Mouse (Mus musculus): ENCODE measurements around the gene Ceacam13. TPM values are rescaled to one million over a fixed set of nuclear protein-coding genes. Genes with fewer than 3 reads are reported as not detected.
"Not testable (repeated sequence)": the region's sequence is repeated elsewhere in the genome, so short reads cannot be mapped to it uniquely, and the experiment has no call there.

The Ceacam13 gene
- not detected in 2 replicates for polyA plus RNA-seq (2015; fragmentation: Nextera tagmentation; extraction: Ambion mirVana)

DNA sequence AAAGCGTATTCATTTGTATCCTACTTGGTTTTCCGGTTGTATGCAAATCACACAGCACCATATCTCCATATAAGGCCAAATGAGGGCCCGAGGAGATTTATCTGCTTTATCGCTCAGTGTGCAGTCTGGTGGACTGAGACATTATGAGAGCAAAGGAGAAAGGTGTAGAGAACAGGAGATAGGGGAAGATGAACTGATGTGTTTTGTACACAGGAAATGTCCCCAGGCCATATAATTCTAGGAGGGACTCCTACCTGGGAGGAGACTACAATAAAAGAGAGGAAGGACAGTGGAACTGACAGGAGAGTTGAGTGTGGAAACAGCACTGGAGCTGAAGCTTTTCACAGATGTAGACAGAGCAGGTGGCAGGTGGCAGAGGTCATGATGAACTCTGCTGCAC, at the start of gene Ceacam13:
Ceacam13 (plus strand) TSS at position 301 of the 400 bp plus-strand sequence.
- H3K27me3 ChIP-seq (ENCODE audit: control insufficient read depth, insufficient read depth, low read depth, low read length), result no peaks in the 10 kb centered on the region
- ATAC-seq, result no peak
- no peak within 1 kb of the TSS for H3K4me3 ChIP-seq (ENCODE audit: low read depth, low read length)
- no peak within 1 kb of the TSS for H3K9ac ChIP-seq (ENCODE audit: low read depth, low read length)
- H3K36me3 ChIP-seq (ENCODE audit: control insufficient read depth, insufficient read depth, low read length), result no peaks in the 10 kb centered on the region
- H3K27ac ChIP-seq (ENCODE audit: low read length), result no peak within 1 kb of the TSS
- H3K4me2 ChIP-seq (ENCODE audit: low read length), result no peak within 1 kb of the TSS
- H3K9me3 ChIP-seq (replicated peaks; ENCODE audit: control insufficient read depth, low read length, poor library complexity, severe bottlenecking), result peaks cover 48% of the 10 kb centered on the region
- 79% methylated on average over 4 of the region's 4 CpGs for WGBS
- H3K4me1 ChIP-seq (ENCODE audit: control insufficient read depth, insufficient read depth, low read length), result no peaks in the 10 kb centered on the region

DNA sequence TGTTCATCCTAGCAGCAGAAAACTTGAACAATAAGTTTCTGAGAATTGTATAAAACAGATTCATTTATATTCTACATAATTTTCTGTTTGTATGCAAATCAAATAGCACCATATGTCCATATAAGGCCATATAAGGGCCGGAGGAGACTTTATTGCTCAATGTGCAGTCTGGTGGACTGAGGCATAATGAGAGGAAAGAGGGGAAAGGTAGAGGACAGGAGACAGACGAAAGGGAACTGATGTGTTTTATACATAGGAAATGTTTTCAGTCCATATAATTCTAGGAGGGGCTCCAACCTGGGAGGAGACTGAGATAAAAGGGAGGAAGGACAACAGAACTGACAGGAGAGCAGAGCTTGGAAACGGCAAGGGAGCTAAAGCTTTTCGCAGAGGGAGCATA, 37.9 kb upstream of the Ceacam13 start, which contains the start of gene Ceacam11:
Ceacam11 (plus strand) TSS at position 301 of the 400 bp plus-strand sequence.
- H3K9ac ChIP-seq (ENCODE audit: low read depth, low read length), result no peak within 1 kb of the TSS
- H3K4me1 ChIP-seq (ENCODE audit: control insufficient read depth, insufficient read depth, low read length), result no peaks in the 10 kb centered on the region
- ATAC-seq, result no peak
- 75% methylated on average over 4 of the region's 4 CpGs for WGBS
- no peak within 1 kb of the TSS for H3K27ac ChIP-seq (ENCODE audit: low read length)
- H3K36me3 ChIP-seq (ENCODE audit: control insufficient read depth, insufficient read depth, low read length), result no peaks in the 10 kb centered on the region
- H3K4me3 ChIP-seq (ENCODE audit: low read depth, low read length), result no peak within 1 kb of the TSS
- H3K27me3 ChIP-seq (ENCODE audit: control insufficient read depth, insufficient read depth, low read depth, low read length), result no peaks in the 10 kb centered on the region
- peaks cover 39% of the 10 kb centered on the region for H3K9me3 ChIP-seq (replicated peaks; ENCODE audit: control insufficient read depth, low read length, poor library complexity, severe bottlenecking)
- no peak within 1 kb of the TSS for H3K4me2 ChIP-seq (ENCODE audit: low read length)

DNA sequence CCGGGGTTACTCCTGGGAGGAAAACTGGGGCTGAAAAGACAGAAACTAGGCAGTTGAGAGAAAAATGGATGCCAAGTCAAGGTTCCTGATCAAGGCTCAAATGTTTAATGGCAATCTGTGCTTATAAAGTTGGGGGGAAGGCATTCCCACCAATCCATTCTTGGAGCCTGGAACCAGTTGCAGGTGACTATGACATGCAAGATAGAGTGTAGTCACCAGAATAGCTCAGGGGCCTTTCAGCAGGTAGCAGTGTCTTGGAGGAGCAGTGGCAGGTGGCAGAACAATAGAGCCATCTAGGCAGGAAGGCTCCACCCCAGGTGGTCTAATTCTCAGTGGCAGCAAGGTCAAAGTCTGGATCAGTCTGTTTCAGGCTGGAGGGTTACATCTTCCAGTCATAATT, 8.6 kb upstream of the Ceacam13 start:
- not testable (repeated sequence) for H3K27me3 ChIP-seq (ENCODE audit: control insufficient read depth, insufficient read depth, low read depth, low read length); H3K4me2 ChIP-seq (ENCODE audit: low read length); ATAC-seq; H3K9ac ChIP-seq (ENCODE audit: low read depth, low read length); H3K27ac ChIP-seq (ENCODE audit: low read length); H3K4me3 ChIP-seq (ENCODE audit: low read depth, low read length); H3K36me3 ChIP-seq (ENCODE audit: control insufficient read depth, insufficient read depth, low read length); H3K4me1 ChIP-seq (ENCODE audit: control insufficient read depth, insufficient read depth, low read length)
- WGBS, result 89% methylated on average over 1 of the region's 1 CpGs
- peaks cover 24% of the 10 kb centered on the region; the same call in 1 of the 2 replicates for H3K9me3 ChIP-seq (replicated peaks; ENCODE audit: control insufficient read depth, low read length, poor library complexity, severe bottlenecking)

DNA sequence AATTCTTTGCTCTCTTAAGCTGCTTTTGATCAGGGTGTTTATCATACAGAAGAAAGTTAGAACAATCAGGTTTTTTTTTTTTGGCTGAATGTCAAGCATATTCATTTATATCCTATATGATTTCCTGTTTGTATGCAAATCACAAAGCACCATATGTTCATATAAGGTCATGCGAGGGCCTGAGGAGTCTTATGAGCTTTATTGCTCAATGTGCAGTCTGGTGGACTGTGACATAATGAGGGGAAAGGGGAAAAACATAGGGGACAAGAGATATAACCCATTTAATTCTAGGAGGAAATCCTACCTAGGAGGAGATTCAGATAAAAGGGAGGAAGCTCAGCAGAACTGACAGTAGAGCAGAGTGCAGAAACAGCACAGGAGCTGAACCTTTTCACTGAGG, 55.9 kb downstream of the Ceacam13 start, which contains the start of gene Ceacam12:
Ceacam12 (plus strand) TSS at position 301 of the 400 bp plus-strand sequence.
- Histone ChIP-seq H3K9me3 (replicated peaks; ENCODE audit: control insufficient read depth, low read length, poor library complexity, severe bottlenecking) (peaks cover 41% of the 10 kb centered on the region), H3K4me1 (ENCODE audit: control insufficient read depth, insufficient read depth, low read length) (no peaks in the 10 kb centered on the region), H3K4me2 (ENCODE audit: low read length) (no peak within 1 kb of the TSS), H3K27ac (ENCODE audit: low read length) (no peak within 1 kb of the TSS), H3K9ac (ENCODE audit: low read depth, low read length) (no peak within 1 kb of the TSS), H3K36me3 (ENCODE audit: control insufficient read depth, insufficient read depth, low read length) (no peaks in the 10 kb centered on the region), H3K27me3 (ENCODE audit: control insufficient read depth, insufficient read depth, low read depth, low read length) (no peaks in the 10 kb centered on the region), H3K4me3 (ENCODE audit: low read depth, low read length) (no peak within 1 kb of the TSS)
- no peak for ATAC-seq
- WGBS, result 71% methylated on average over 1 of the region's 1 CpGs

Small RNA genes within 50 kb of the gene (microRNA-seq; reads per million reads assigned to microRNA genes)
- gene Gm22414, result not detected

Other genes starting within 250 kb of the Ceacam13 start
- not detected in 2 replicates for gene Ceacam14, start 197.3 kb upstream of the Ceacam13 start, polyA plus RNA-seq (2015; fragmentation: Nextera tagmentation; extraction: Ambion mirVana)
- gene Gm5155, start 138.1 kb upstream of the Ceacam13 start, polyA plus RNA-seq (2015; fragmentation: Nextera tagmentation; extraction: Ambion mirVana), result not detected in 2 replicates
- not detected in 2 replicates for gene Ceacam11, start 37.8 kb upstream of the Ceacam13 start, polyA plus RNA-seq (2015; fragmentation: Nextera tagmentation; extraction: Ambion mirVana)
- gene Ceacam12, start 56.0 kb downstream of the Ceacam13 start, polyA plus RNA-seq (2015; fragmentation: Nextera tagmentation; extraction: Ambion mirVana), result not detected in 2 replicates
- not detected in 2 replicates for gene Igfl3, start 166.6 kb downstream of the Ceacam13 start, polyA plus RNA-seq (2015; fragmentation: Nextera tagmentation; extraction: Ambion mirVana)
- gene Mill1, start 235.5 kb downstream of the Ceacam13 start, polyA plus RNA-seq (2015; fragmentation: Nextera tagmentation; extraction: Ambion mirVana), result not detected in 2 replicates